Mouse (Mus musculus): ENCODE data around the gene Ckap5. TPM values are rescaled to one million over a fixed set of nuclear protein-coding genes. Genes with fewer than 3 reads are reported as not detected.

Ckap5 gene
- polyA plus RNA-seq, 1 experiment from 2014 or later, result 153 TPM

GRCm38 (mm10) chr2:91651458-91652258 lies 125.1 kb downstream of the Ckap5 start:
- Histone ChIP-seq H3K9ac (ENCODE audit: low read length) (no peak overlapping the region), H3K36me3 (ENCODE audit: control insufficient read depth, insufficient read depth, low read length) (peaks cover 8% of the 10 kb centered on the region; the same call in 1 of the 2 replicates), H3K4me2 (ENCODE audit: low read depth, low read length, severe bottlenecking) (no peak overlapping the region), H3K4me1 (replicated peaks; ENCODE audit: control insufficient read depth, insufficient read depth, low read length) (no peaks in the 10 kb centered on the region), H3K9me3 (ENCODE audit: control insufficient read depth, low read length) (no peaks in the 10 kb centered on the region), H3K27ac (ENCODE audit: low read depth, low read length) (no peak overlapping the region), H3K4me3 (ENCODE audit: low read depth, low read length) (no peak overlapping the region), H3K27me3 (ENCODE audit: control insufficient read depth, insufficient read depth, low read length) (no peaks in the 10 kb centered on the region)
- no peak for ATAC-seq (replicated peaks; ENCODE audit: low FRiP score)
- DNase-seq (ENCODE audit: low spot score), result no peak
- 91% methylated on average over 14 of the region's 14 CpGs for WGBS

- H3K36me3 ChIP-seq (ENCODE audit: control insufficient read depth, insufficient read depth, low read length), result no peaks in the 10 kb centered on the region; the same call in 1 of the 2 replicates
- H3K4me2 ChIP-seq (ENCODE audit: low read depth, low read length, severe bottlenecking), result no peak overlapping the region
- H3K4me3 ChIP-seq (ENCODE audit: low read depth, low read length), result no peak overlapping the region
- no peaks in the 10 kb centered on the region for H3K9me3 ChIP-seq (ENCODE audit: control insufficient read depth, low read length)
- H3K27ac ChIP-seq (ENCODE audit: low read depth, low read length), result no peak overlapping the region
- no peaks in the 10 kb centered on the region for H3K27me3 ChIP-seq (ENCODE audit: control insufficient read depth, insufficient read depth, low read length)
- DNase-seq (ENCODE audit: low spot score), result no peak
- 60% methylated on average over 6 of the region's 6 CpGs for WGBS
- no peak for ATAC-seq (replicated peaks; ENCODE audit: low FRiP score)
- H3K9ac ChIP-seq (ENCODE audit: low read length), result no peak overlapping the region
- no peaks in the 10 kb centered on the region for H3K4me1 ChIP-seq (replicated peaks; ENCODE audit: control insufficient read depth, insufficient read depth, low read length)
Observed at GRCm38 (mm10) chr2:91652863-91653262, 126.3 kb downstream of the Ckap5 start.

- 91% methylated on average over 5 of the region's 5 CpGs for WGBS
- H3K27me3 ChIP-seq (ENCODE audit: control insufficient read depth, insufficient read depth, low read length), result no peaks in the 10 kb centered on the region
- ATAC-seq (replicated peaks; ENCODE audit: low FRiP score), result no peak
Observed at GRCm38 (mm10) chr2:91655388-91655787, 128.8 kb downstream of the Ckap5 start.

DNA sequence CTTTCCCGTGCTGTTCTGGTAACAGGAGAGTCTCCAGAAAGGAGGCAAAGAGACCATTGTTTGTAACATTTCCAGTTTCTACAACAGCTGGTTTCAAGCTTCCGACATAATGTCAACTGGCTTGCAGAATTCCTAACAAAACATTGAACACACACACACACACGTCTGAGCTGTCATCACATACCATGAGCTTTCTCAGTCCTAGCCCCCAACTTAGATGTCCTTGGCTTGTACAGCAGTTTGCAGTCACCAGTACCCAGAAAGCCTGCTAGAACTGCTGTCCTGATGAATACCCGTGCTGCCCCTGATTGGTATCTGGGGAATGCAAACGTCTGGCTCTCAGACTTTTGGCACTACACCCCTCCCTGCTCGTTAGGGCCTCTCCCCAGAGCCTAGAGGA lies 129.3 kb downstream of the Ckap5 start:
- no peak overlapping the region for H3K4me2 ChIP-seq (ENCODE audit: low read depth, low read length, severe bottlenecking)
- no peak overlapping the region for H3K9ac ChIP-seq (ENCODE audit: low read length)
- no peaks in the 10 kb centered on the region for H3K27me3 ChIP-seq (ENCODE audit: control insufficient read depth, insufficient read depth, low read length)
- ATAC-seq (replicated peaks; ENCODE audit: low FRiP score) (no peak), DNase-seq (ENCODE audit: low spot score) (no peak)
- H3K4me1 ChIP-seq (replicated peaks; ENCODE audit: control insufficient read depth, insufficient read depth, low read length), result no peaks in the 10 kb centered on the region
- peaks cover 2% of the 10 kb centered on the region; the same call in 1 of the 2 replicates for H3K36me3 ChIP-seq (ENCODE audit: control insufficient read depth, insufficient read depth, low read length)
- H3K4me3 ChIP-seq (ENCODE audit: low read depth, low read length), result no peak overlapping the region
- 79% methylated on average over 6 of the region's 6 CpGs for WGBS
- H3K9me3 ChIP-seq (ENCODE audit: control insufficient read depth, low read length), result no peaks in the 10 kb centered on the region
- no peak overlapping the region for H3K27ac ChIP-seq (ENCODE audit: low read depth, low read length)

More at GRCm38 (mm10) chr2:91655388-91655787, 128.8 kb downstream of the Ckap5 start:
- H3K4me1 ChIP-seq (replicated peaks; ENCODE audit: control insufficient read depth, insufficient read depth, low read length), result no peaks in the 10 kb centered on the region
- H3K9ac ChIP-seq (ENCODE audit: low read length), result no peak overlapping the region
- H3K27ac ChIP-seq (ENCODE audit: low read depth, low read length), result no peak overlapping the region
- no peak for DNase-seq (ENCODE audit: low spot score)
- no peak overlapping the region for H3K4me3 ChIP-seq (ENCODE audit: low read depth, low read length)
- no peak overlapping the region for H3K4me2 ChIP-seq (ENCODE audit: low read depth, low read length, severe bottlenecking)
- peaks cover 2% of the 10 kb centered on the region; the same call in 1 of the 2 replicates for H3K36me3 ChIP-seq (ENCODE audit: control insufficient read depth, insufficient read depth, low read length)
- no peaks in the 10 kb centered on the region for H3K9me3 ChIP-seq (ENCODE audit: control insufficient read depth, low read length)

- DNase-seq (ENCODE audit: low spot score) (no peak), ATAC-seq (replicated peaks; ENCODE audit: low FRiP score) (no peak)
- H3K4me1 ChIP-seq (replicated peaks; ENCODE audit: control insufficient read depth, insufficient read depth, low read length), result no peaks in the 10 kb centered on the region
- H3K9ac ChIP-seq (ENCODE audit: low read length), result no peak overlapping the region
- H3K27me3 ChIP-seq (ENCODE audit: control insufficient read depth, insufficient read depth, low read length), result no peaks in the 10 kb centered on the region
- no peaks in the 10 kb centered on the region for H3K9me3 ChIP-seq (ENCODE audit: control insufficient read depth, low read length)
- H3K36me3 ChIP-seq (ENCODE audit: control insufficient read depth, insufficient read depth, low read length), result peaks cover 2% of the 10 kb centered on the region; the same call in 1 of the 2 replicates
- 76% methylated on average over 8 of the region's 8 CpGs for whole genome bisulfite sequencing
- no peak overlapping the region for H3K27ac ChIP-seq (ENCODE audit: low read depth, low read length)
- no peak overlapping the region for H3K4me2 ChIP-seq (ENCODE audit: low read depth, low read length, severe bottlenecking)
- H3K4me3 ChIP-seq (ENCODE audit: low read depth, low read length), result no peak overlapping the region
Observed at GRCm38 (mm10) chr2:91656774-91657173, 130.2 kb downstream of the Ckap5 start.

DNA sequence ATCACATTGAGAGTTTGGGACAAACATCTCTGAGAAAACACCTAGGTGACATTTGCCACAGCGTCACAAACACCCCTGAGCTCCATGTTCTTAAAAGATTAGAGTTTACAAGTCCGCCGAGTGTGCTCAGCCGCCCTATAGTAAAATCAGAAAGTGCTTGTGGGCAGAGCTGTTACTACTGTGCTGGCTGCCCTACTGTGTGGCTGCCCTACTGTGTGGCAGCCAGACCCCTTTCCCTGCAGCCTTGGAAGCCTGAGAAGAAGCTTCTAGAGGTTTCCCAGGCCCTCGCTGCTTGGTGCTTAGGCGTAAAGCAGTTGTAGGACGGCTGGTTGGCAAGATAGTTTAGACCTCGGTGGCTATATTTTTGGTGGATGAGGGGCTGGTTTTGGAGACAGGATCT lies 133.1 kb downstream of the Ckap5 start:
- no peak overlapping the region for H3K4me3 ChIP-seq (ENCODE audit: low read depth, low read length)
- H3K27me3 ChIP-seq (ENCODE audit: control insufficient read depth, insufficient read depth, low read length), result no peaks in the 10 kb centered on the region
- WGBS, result 98% methylated on average over 8 of the region's 8 CpGs
- DNase-seq (ENCODE audit: low spot score) (no peak), ATAC-seq (replicated peaks; ENCODE audit: low FRiP score) (no peak)
- H3K9me3 ChIP-seq (ENCODE audit: control insufficient read depth, low read length), result no peaks in the 10 kb centered on the region
- peaks cover 2% of the 10 kb centered on the region; the same call in 1 of the 2 replicates for H3K36me3 ChIP-seq (ENCODE audit: control insufficient read depth, insufficient read depth, low read length)
- no peaks in the 10 kb centered on the region for H3K4me1 ChIP-seq (replicated peaks; ENCODE audit: control insufficient read depth, insufficient read depth, low read length)
- no peak overlapping the region for H3K27ac ChIP-seq (ENCODE audit: low read depth, low read length)
- no peak overlapping the region for H3K4me2 ChIP-seq (ENCODE audit: low read depth, low read length, severe bottlenecking)
- H3K9ac ChIP-seq (ENCODE audit: low read length), result no peak overlapping the region

- H3K27ac ChIP-seq (ENCODE audit: low read depth, low read length), result no peak overlapping the region
- WGBS, result 88% methylated on average over 6 of the region's 6 CpGs
- no peak overlapping the region for H3K4me3 ChIP-seq (ENCODE audit: low read depth, low read length)
- H3K36me3 ChIP-seq (ENCODE audit: control insufficient read depth, insufficient read depth, low read length), result peaks cover 2% of the 10 kb centered on the region; the same call in 1 of the 2 replicates
- no peak for ATAC-seq (replicated peaks; ENCODE audit: low FRiP score)
- H3K9ac ChIP-seq (ENCODE audit: low read length), result no peak overlapping the region
- H3K4me2 ChIP-seq (ENCODE audit: low read depth, low read length, severe bottlenecking), result no peak overlapping the region
- no peaks in the 10 kb centered on the region for H3K27me3 ChIP-seq (ENCODE audit: control insufficient read depth, insufficient read depth, low read length)
- H3K9me3 ChIP-seq (ENCODE audit: control insufficient read depth, low read length), result no peaks in the 10 kb centered on the region
- H3K4me1 ChIP-seq (replicated peaks; ENCODE audit: control insufficient read depth, insufficient read depth, low read length), result no peaks in the 10 kb centered on the region
- no peak for DNase-seq (ENCODE audit: low spot score)
Observed at GRCm38 (mm10) chr2:91660981-91661380, 134.4 kb downstream of the Ckap5 start.

DNA sequence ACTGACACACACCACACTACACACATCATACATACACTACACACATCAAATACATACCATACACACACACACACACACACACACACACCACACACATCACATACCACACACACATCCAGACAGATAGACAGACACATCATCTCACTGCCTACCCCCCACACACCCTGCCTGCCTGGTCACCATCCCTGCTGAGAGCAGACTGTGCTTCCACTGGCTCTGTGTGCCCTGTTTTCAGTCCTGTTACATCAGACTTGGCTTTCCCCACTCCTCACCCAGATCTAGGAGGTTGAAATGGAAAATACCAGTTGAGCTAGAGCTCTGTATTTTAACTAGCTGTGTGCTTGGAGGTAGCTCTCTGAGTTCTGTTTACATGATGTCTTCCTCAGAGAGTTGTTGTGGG lies 138.2 kb downstream of the Ckap5 start:
- Histone ChIP-seq H3K9ac (ENCODE audit: low read length) (no peak overlapping the region), H3K36me3 (ENCODE audit: control insufficient read depth, insufficient read depth, low read length) (no peaks in the 10 kb centered on the region; the same call in 1 of the 2 replicates), H3K9me3 (ENCODE audit: control insufficient read depth, low read length) (no peaks in the 10 kb centered on the region), H3K4me1 (replicated peaks; ENCODE audit: control insufficient read depth, insufficient read depth, low read length) (no peaks in the 10 kb centered on the region), H3K27ac (ENCODE audit: low read depth, low read length) (no peak overlapping the region), H3K4me3 (ENCODE audit: low read depth, low read length) (no peak overlapping the region), H3K4me2 (ENCODE audit: low read depth, low read length, severe bottlenecking) (no peak overlapping the region), H3K27me3 (ENCODE audit: control insufficient read depth, insufficient read depth, low read length) (no peaks in the 10 kb centered on the region)
- DNase-seq (ENCODE audit: low spot score) (no peak), ATAC-seq (replicated peaks; ENCODE audit: low FRiP score) (no peak)
